Mouse (Mus musculus) T-helper 17 cell (primary cell): ENCODE results near the gene Lrrc15.

Experiments used
- in situ Hi-C, 2 experiments: fragments of 300-600 bp; cut with MboI, MseI; formaldehyde crosslinking; loops; 1 replicate in 1 of 2; 2 replicates in 1 of 2; pipeline ENCODE4 v1.15.1; 2025; ENCODE audit warnings: high pct_unique_total_duplicates in 2 of 2

Gene Lrrc15

DNA sequence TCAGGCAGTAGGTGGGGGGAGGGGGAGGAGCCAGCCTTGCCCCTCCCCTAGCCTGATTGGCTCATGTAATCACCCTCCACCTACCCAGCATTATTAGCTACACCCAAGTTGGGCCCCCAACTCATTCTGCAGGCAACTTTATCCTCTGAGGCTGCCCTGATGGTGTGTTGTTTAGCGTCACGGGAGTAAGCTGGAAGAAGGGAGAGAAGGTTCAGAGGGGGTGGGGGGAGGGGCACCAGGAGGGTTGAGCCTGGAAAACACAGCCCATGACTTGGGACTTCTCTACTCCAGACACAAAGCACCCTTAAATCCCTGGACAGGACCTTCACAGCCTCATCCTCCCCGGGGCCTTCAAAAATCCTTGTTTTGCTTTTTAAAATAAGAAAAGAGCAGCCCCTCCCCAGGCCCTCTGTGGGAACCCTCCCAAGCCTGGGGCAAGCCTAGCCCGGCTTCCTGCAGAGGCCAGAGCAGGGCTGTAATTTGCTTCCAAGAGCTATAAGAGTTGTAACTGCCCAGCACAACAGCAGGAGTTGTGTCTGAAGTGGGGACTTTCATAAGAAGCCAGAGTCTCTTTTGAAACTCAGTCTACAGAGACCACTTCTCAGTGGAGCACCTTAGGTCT, 2.3 kb downstream of the Lrrc15 start:
- in situ Hi-C loops = no loop called here

DNA sequence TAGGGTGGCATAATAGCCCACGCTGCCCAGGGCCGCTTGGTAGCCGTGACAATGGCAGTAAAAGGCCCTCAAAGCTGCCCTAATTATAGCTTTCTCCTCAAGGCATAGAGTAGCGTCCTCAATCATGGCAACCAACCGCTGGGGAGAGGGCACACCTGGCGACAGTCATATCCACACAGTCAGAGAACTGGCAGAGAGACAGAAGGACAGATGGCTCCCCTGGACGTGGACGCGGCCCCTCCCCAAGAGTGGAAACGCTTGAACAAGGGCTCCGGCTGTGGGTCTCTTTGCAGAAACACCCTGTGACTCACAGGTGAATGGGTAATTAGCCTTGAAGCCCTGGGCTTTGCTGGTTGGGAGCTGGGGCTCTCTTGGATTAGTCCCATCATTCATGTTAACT, 4.7 kb downstream of the Lrrc15 start:
- in situ Hi-C loops = no loop called here

DNA sequence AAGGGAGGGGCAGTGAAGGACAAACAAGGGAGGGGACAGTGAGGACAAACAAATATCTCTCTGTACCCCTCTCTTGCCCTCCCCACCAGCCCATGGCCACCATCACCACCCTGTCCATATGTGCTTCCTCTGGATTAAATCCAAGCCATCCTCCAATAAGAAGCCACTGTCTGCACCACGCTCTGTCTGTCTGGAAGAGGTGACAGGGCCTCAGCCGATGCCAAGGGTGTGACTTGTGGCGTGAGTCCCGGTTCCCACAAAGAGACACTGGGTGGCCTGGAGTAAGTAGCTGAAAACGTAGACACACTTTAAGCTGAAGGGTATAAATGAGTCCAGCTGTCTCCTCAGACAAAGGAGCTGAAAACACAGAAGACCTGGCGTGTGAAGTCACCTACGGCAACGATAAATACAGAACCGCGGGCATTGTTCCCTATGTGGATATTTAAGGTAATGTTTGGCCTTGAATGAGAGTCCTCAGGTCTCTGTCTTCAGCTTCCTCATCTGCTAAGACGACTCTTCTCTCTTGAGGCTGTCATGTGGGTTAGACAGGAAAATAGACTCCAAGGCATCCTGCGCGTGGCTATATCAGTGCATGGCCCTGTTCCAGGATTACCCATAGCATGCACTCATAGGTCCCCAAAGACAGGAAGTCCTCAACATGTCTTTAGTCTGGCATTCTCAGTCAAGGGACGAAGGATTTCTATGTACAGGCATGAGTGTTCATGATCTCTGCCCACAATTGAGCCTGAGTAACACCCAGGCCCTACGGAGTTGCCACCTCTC, 7.3 kb downstream of the Lrrc15 start:
- in situ Hi-C loops = no loop called here

DNA sequence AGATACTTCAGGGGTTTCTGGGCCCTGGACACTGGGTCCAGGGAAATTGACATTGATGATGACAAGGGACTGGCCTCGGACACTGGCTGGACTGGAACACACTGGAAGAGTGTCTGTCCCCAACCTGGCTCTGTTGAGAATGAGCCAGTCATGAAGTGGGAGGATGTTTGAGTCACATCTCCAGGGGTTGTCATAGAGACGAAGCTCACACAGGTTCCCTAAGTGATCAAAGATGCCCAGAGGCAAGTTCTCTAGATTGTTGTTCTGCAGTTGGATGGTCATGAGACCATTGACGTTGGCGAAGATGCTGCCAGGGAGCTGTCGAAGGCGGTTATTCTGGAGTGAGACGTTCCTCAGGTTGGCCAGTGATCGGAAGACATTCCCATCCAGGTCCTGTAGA, 10.0 kb downstream of the Lrrc15 start:
- in situ Hi-C loops = loop anchor here in 1 of 2 experiments (25.0 kb wide), 1 partner anchor 1436 kb away; no protein-coding TSS in a partner anchor

DNA sequence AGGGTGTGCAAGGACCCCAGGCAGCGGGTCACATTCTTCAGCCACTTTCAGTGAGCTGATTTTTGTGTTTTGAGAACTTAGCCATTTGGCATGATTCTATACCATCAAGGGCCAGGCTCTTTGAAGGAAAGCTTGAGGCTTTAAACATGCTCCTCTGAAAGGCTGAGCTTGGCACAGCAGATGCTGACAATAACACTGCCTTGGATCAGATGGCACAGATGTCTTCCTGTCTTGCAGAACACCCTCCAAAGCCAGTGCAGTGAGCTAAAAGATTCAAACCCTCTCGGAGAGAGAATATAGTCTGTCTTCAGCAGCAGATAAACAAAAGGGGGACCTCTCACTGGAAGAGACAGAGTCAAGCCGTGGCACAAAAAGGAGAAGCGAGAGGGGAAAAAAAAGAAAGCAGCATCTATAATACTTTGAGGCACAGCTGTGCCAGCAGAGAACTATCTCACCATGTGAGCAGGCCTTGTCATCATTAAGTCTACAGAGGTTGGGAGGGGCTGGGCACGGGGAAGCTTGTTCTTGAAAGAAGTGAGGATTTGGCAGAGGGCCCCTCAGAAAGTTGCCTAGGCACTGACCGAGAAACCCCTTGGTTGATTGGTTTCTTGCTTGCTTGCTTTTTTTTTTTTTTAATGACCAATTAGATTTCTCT, 11.0 kb downstream of the Lrrc15 start:
- in situ Hi-C loops = loop anchor here in 1 of 2 experiments (25.0 kb wide), 1 partner anchor 1435 kb away; no protein-coding TSS in a partner anchor

DNA sequence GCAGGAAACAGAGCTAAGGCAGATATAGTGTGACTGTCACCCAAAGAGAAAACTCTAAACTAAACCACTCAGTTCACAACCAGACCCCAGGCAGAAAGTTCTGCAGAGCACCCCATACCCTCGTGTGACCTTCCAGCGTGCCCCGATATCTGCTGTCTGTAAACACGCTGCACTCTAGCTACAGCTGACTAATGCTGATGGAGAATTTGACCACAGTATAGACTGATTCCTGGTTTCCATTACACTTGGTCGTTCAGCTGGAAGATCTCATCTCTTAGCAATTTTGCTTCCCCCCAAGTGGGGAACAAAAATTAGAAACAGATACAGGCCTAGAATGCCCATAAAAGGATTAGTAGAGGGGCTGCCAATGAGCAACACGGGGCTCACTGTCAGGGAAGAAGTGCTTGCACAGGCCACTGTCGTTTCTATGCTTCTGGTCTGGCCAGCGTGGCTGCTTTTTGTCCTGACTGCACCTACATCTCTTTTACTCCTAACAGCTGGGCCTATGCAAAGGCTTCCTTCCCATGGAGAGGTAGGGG, 11.8 kb downstream of the Lrrc15 start:
- in situ Hi-C loops = loop anchor here in 1 of 2 experiments (25.0 kb wide), 1 partner anchor 1434 kb away; no protein-coding TSS in a partner anchor

DNA sequence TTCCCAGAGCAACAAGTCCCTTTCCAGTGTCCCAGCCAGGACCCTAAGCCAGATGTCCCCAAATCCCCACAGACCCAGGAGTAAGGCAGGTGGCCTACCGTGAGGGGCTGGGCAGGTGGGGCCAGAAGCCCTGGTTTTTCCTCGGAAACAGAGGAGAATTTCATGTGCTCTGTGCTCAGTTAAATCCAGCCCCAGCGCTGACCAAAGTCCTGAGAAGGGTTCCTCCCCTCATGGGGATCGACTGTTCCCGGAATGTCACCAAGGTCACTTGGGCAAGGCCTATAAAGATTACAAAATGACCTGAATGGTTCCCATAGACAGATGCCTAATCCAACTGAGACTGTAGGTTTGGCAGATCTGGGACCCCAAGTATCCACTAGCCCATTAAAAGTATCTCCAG, 15.7 kb downstream of the Lrrc15 start, which contains the start of gene Cpn2:
Cpn2 (minus strand) TSS at position 141 of the 400 bp plus-strand sequence.
- in situ Hi-C loops = loop anchor here in 1 of 2 experiments (25.0 kb wide), 1 partner anchor 1430 kb away; no protein-coding TSS in a partner anchor

DNA sequence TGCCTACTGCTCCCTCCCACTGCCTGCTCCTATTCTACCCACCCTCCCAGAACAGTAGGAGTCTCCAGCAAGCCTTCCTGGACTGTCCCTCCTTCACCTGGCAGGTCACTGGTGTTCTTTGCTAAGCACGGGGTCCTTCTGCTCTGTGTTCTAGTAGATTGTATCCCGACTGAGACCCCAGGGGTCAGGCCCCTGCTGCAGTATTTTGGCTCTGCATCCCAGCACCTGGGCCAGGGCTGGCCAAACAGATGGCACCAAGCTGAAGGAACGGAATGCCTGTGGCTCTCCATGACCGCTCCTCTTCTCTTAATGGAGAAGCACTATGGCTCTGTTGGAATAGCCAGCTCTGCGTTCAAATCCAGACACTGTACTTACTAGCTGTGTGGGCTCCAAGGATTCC, 16.5 kb downstream of the Lrrc15 start:
- in situ Hi-C loops = loop anchor here in 1 of 2 experiments (25.0 kb wide), 1 partner anchor 1429 kb away; no protein-coding TSS in a partner anchor

DNA sequence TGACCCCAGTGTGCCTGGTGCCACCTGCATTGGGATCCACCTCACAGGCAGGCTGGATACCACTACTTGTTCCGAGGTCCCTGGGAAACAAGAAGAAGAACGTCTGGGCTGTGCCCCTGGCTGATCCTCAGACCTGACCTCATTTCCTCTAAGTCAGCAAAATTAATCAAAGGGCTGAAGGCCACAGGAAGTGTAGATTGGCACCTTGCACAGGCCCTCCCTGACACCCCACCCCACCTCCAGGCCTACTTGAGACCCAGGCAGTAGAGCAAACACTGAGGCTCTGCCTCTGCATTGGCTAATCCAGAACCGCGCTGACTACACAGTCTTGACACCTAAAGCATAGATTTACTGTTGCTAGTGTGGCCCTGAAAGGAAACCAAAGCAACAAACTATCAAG, 17.4 kb downstream of the Lrrc15 start:
- in situ Hi-C loops = loop anchor here in 1 of 2 experiments (25.0 kb wide), 1 partner anchor 1428 kb away; no protein-coding TSS in a partner anchor

DNA sequence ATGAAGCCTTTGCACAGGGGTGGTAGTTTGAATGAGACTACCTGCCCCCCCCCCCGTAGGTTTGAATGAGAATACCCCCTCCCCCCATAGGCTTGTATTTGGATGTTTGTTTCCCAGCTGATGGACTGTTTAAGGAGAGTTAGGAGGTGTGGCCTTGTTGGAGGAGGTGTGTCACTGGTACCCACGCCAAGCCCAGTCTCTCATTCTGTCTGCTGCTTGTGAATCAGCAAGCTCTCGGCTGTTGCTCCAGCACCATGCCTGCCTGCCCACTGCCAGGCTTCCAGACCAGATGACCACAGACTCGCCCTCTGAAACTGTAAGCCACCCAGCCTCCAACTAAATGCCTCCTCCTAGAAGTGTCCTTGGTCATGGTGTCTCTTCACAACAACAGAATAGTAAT, 19.9 kb downstream of the Lrrc15 start:
- in situ Hi-C loops = loop anchor here in 1 of 2 experiments (25.0 kb wide), 1 partner anchor 1426 kb away; no protein-coding TSS in a partner anchor

DNA sequence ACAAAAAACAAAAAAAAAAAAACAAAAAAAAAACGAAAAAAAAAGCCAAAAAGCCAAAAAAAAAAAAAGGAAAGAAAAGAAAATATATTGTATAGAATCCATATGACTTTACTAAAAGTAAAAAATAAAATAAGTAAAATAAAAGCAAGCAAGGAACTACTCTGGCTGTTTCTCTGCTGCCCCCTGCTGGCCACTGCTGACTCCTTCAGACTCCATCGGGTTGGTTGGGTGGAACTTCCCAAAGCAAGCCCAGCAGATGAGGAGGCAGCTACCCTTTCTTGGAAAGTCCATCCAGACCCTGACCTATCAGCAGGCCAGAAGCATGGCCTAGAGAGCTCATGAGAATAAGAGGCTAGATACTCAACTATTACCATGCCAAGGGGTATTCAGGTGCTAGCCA, 20.4 kb downstream of the Lrrc15 start:
- in situ Hi-C loops = loop anchor here in 1 of 2 experiments (25.0 kb wide), 1 partner anchor 1425 kb away; no protein-coding TSS in a partner anchor

DNA sequence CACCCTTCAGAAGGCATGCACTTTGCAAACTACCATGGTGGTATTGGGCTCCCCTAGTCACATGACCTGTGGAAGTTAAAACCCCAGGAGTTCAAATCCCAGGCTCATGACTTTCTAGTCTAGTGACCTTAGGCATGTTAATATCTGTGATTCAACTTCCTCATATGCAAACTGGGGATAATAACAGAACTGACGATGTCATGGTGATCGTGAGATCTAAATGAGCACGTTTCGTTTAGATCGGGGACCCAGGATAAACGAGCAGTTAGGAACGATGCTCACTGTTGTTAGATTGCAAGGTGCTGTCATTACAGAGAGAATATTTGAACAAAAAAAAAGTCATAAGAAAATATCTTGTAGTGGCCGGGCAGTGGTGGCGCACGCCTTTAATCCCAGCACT, 20.9 kb downstream of the Lrrc15 start:
- in situ Hi-C loops = loop anchor here in 1 of 2 experiments (25.0 kb wide), 1 partner anchor 1425 kb away; no protein-coding TSS in a partner anchor

DNA sequence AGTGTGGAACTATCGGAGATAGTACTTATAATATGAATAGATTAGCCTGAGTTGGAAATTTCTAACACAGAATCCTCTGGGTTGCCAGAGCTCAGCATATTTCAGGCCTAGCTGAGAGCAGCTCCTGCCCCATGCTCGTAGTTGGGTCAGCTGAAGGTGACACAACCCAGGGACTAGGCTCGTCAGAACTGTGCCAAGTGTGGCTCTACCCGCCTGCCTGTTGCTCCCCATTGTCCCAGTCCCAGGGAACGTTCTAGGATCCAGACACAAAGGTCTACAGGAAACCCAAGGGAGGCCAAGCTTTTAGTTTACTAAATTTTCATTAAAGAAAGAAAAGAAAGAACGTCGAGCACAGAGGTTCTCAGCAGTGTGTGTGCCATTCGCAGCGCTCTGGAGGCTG, 21.7 kb downstream of the Lrrc15 start:
- in situ Hi-C loops = loop anchor here in 1 of 2 experiments (25.0 kb wide), 1 partner anchor 1424 kb away; no protein-coding TSS in a partner anchor

DNA sequence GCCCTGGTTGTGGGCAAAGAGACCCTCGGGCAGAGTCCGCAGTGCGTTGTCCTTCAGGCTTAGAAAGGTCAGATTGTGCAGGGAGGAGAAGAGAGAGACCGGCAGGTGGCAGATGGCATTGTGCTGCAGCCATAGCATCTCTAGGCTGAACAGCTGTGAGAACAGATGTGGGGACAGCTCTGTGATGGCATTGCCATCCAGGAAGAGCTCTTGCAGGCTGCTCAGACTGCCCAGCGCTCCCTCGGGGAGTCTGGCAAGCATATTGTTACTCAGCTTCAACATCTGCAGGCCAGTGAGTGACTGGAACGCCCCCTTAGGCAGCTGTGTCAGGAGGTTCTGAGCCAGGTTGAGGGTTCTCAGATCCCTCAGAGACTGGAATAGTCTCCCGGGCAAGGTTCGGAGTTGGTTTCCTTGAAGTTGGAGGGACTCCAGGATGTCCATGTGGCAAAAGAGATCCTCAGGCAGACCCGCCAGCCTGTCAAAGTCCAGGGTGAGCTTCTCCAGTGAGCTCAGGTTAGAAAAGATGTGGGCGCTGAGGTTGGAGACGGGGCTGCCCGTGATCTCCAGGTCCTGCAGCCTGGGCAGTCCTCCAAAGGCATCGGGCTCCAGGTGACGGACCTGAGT, 22.9 kb downstream of the Lrrc15 start:
- in situ Hi-C loops = loop anchor here in 1 of 2 experiments (25.0 kb wide), 1 partner anchor 1423 kb away; no protein-coding TSS in a partner anchor

DNA sequence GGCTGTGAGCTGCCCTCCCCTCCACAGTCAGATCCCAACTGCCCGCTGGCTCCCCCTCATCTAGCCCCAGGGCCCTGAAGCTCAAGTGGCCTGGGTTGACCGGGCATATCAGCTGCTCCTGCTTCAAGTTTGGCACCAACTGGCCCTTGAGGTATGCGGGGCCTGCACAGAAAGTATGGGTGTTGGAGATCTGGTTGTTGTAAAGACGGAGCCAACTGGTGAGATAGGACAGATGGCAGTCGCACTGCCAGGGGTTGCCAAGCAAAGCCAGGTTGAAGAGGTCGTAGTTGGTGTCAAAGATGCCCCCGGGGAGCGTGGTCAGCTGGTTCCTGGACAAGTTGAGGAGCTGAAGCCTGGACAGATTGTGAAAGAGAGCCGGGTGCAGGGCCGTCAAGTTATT, 23.6 kb downstream of the Lrrc15 start:
- in situ Hi-C loops = loop anchor here in 1 of 2 experiments (25.0 kb wide), 1 partner anchor 1422 kb away; no protein-coding TSS in a partner anchor

DNA sequence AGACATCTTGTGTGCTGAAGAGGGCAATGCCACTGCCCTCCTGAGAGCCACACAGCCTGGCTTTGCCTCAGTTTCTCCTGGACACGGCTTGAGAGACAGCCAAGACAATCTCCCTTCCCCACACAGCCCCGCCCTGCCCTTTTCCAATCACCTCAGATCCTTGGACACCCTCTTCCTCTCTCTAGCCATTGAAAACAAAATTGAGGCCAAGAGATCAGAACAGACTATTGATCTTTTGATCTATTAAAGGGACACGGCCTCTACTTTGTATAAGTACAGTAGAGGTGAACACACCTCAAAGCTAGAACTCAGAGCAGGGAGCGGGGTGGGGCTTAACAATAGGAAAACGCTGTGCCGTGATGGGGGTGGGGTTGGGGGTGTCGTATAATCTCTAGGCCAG, 24.6 kb downstream of the Lrrc15 start:
- in situ Hi-C loops = loop anchor here in 1 of 2 experiments (25.0 kb wide), 1 partner anchor 1421 kb away; no protein-coding TSS in a partner anchor

DNA sequence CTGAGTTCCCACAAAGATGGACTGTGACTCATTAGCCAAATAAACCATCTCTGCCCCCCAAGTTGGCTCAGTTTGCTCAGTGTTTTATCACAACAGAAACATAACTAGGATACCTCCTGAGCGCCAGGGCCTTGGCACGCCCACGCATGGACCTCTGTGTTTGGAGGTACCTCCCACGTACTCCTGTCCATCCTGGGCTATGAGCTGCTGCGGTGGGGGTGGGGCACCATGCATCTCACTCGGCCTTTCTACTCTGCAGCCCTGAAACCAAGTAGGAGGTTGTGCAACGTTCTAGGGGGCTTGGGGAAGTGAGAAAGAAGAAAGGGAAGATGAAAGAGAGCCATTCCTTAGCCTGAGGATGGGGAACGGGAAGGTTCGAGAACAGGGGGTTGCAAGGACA, 25.3 kb downstream of the Lrrc15 start:
- in situ Hi-C loops = loop anchor here in 1 of 2 experiments (25.0 kb wide), 1 partner anchor 1420 kb away; no protein-coding TSS in a partner anchor

DNA sequence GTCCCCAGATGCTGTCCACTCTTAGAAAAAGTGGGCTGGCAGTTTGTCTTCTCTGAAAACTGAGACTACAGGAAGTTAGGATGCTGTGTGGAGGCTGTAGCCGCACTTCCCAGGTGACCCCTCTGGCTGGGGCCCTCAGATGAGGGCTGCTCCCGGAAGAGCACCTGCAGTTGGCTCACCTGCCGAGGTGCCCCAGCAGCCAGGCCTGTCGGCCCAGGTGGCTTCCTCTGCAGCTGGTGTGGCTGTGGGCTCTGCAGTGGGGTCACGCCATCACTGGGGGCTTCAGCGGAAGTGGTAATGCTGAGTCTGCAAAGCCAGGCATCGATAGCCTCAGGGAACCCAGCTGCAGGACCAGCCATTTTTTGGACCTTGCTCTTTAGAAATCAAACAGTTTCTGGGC, 28.0 kb downstream of the Lrrc15 start:
- in situ Hi-C loops = loop anchor here in 1 of 2 experiments (25.0 kb wide), 1 partner anchor 1418 kb away; no protein-coding TSS in a partner anchor

DNA sequence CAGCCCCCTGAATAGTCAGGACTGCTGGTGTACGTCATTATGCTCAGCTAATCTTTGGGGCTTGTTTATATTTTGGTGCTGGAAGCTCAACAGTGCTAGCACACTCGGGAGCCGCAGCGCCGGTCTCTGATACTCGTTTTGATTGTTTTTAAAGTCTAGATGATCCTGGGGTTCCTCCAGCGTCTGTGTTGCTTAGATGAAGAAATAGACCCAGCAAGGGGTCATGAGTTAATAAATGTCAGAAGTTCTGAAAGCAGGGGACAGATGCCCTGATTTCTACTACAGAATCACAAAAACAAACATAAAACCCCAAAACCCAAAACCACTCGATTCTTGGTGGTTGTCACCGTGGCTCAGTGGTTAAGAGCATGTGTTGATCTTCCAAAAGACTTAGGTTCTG, 29.2 kb downstream of the Lrrc15 start:
- in situ Hi-C loops = loop anchor here (5.0 to 25.0 kb wide), 2 partner anchors 268 to 1417 kb away; no protein-coding TSS in a partner anchor

DNA sequence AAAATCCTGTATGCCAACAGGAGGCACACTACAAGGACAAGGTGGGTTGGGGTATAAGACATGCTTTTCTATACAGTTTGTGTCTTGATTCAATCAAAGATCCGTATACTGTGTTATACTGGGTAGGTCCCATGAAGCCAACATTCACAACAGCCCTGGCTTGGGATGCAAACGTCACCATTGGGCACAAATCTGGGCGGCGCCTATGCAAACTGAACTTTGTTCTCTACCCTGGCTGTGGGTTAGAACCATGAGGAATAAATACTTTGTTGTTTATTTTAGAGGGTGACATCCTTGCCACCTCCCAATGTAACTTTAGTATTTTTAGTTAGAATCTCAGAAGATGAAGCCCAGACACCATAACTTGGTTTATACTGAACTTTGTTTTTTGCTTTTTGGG, 29.7 kb downstream of the Lrrc15 start:
- in situ Hi-C loops = loop anchor here (5.0 to 25.0 kb wide), 2 partner anchors 269 to 1416 kb away; no protein-coding TSS in a partner anchor
